Mouse (Mus musculus): Measurements from ENCODE around the gene Bloc1s5. TPM values are rescaled to one million over a fixed set of nuclear protein-coding genes. Genes with fewer than 3 reads are reported as not detected.

The Bloc1s5 gene
- polyA plus RNA-seq, 1 experiment from 2014 or later = 24.1 TPM

DNA sequence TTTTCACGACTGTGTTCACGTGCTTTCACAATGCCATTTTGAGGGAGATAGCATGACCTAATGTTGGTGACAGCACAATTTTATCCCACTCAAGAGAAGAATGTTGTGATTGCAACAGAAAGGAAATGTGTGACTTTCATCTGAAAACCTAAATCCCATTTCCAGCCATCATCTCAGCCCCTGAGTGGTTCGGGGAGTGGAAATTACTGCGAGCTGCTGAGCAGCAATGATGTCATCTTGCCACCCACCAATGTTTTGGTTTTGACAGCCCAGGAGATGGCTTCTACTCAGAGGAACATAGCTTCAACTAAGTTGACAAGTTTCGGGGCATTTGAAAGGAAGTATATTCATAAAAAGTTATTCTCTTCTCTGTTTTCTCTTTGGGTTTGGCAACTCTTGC is 87.2 kb downstream of the Bloc1s5 start:
- H3K27me3 ChIP-seq (replicated peaks) = no peaks in the 10 kb centered on the region
- no peaks in the 10 kb centered on the region for H3K36me3 ChIP-seq
- H3K4me2 ChIP-seq (replicated peaks) = no peak overlapping the region
- WGBS = 92% methylated on average over 5 of the region's 5 CpGs
- H3K4me3 ChIP-seq = no peak overlapping the region
- H3K4me1 ChIP-seq = no peaks in the 10 kb centered on the region
- H3K9ac ChIP-seq = no peak overlapping the region
- ATAC-seq (ENCODE audit: low FRiP score, low read depth) = no peak
- H3K9me3 ChIP-seq = no peaks in the 10 kb centered on the region
- no peak overlapping the region for H3K27ac ChIP-seq

DNA sequence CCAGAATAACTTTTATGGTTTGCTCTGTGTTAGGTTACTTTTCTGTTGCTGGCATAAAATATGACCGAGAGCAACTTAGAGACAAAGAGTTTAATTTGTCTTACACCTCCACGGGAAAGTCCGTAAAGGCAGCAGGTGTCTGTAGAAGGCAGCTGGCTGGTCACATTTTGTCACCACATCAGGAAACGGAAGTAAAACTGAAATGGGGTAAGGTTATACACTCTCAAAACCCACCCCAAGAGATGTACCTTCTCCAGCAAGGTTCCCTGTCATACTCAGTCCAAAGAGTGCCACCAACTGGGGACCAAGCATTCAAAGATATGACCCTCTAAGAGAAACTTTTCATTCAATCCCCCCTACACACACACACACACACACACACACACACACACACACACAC is 88.2 kb downstream of the Bloc1s5 start:
- no peak overlapping the region for H3K9ac ChIP-seq

DNA sequence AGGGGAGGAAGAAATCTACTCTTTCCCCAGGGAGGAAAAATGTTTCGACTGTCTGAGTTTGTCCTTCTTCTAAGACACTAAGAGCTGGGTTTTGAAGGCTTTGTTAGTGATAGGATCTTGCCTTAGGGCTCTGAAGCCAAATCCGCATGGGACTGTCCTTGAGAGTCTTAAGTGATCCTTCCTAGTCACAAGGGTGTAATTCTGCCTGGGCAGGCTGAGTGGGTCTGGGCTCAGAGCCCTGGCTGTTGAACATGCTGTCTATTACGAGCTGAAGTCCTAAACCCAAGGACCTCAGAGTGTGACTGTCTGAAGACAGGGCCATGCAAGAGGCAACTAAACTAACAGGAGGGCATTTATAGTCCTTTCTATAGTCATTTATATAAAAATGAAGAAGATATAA is 89.4 kb downstream of the Bloc1s5 start:
- no peaks in the 10 kb centered on the region for H3K9me3 ChIP-seq
- H3K27ac ChIP-seq = no peak overlapping the region
- H3K36me3 ChIP-seq = no peaks in the 10 kb centered on the region
- H3K4me1 ChIP-seq = no peaks in the 10 kb centered on the region
- no peak overlapping the region for H3K4me2 ChIP-seq (replicated peaks)
- no peaks in the 10 kb centered on the region for H3K27me3 ChIP-seq (replicated peaks)
- WGBS = 78% methylated on average over 3 of the region's 3 CpGs
- no peak for ATAC-seq (ENCODE audit: low FRiP score, low read depth)
- H3K4me3 ChIP-seq = no peak overlapping the region
- H3K9ac ChIP-seq = no peak overlapping the region

More for the DNA sequence above, 88.2 kb downstream of the Bloc1s5 start:
- H3K9me3 ChIP-seq = no peaks in the 10 kb centered on the region
- WGBS = 79% methylated on average over 4 of the region's 4 CpGs
- H3K27me3 ChIP-seq (replicated peaks) = no peaks in the 10 kb centered on the region
- no peaks in the 10 kb centered on the region for H3K4me1 ChIP-seq
- no peak for ATAC-seq (ENCODE audit: low FRiP score, low read depth)
- no peak overlapping the region for H3K4me3 ChIP-seq
- no peaks in the 10 kb centered on the region for H3K36me3 ChIP-seq
- no peak overlapping the region for H3K4me2 ChIP-seq (replicated peaks)
- no peak overlapping the region for H3K27ac ChIP-seq

DNA sequence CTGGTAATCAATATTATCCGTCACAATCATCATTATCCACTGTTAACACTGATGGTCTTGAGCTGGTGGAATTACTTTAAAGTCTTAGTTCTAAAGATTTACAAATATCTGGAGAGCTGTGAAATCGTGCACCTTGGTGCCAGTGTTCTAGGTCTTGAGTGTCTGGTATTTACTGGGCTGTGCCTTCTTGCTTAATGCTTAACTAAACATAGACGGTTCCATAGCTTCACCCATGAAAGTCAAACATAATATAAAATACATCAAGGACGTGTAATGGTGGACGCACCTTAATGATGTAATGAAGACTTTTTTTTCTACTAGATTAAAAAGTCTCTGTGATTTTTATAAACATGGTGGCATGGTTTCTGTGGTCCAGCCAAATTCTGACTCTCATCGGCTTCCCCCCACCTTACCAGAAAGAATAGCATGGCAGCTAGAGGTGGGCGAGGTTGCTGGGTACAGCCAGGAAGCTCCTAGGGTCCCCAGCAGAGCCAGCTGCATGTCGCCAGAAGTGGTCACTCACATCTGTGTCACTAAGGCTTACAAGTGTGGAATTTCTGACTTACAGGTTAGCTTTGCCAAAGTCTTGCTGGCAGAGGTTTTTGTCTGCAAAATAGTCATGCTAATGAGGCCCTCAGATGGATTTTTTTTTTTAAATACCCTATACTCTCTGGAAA is 90.0 kb downstream of the Bloc1s5 start:
- no peaks in the 10 kb centered on the region for H3K9me3 ChIP-seq
- no peak overlapping the region for H3K9ac ChIP-seq
- no peak overlapping the region for H3K27ac ChIP-seq
- ATAC-seq (ENCODE audit: low FRiP score, low read depth) = no peak
- H3K27me3 ChIP-seq (replicated peaks) = no peaks in the 10 kb centered on the region
- 88% methylated on average over 8 of the region's 8 CpGs for WGBS
- H3K4me1 ChIP-seq = no peaks in the 10 kb centered on the region
- no peaks in the 10 kb centered on the region for H3K36me3 ChIP-seq
- no peak overlapping the region for H3K4me3 ChIP-seq
- H3K4me2 ChIP-seq (replicated peaks) = no peak overlapping the region

DNA sequence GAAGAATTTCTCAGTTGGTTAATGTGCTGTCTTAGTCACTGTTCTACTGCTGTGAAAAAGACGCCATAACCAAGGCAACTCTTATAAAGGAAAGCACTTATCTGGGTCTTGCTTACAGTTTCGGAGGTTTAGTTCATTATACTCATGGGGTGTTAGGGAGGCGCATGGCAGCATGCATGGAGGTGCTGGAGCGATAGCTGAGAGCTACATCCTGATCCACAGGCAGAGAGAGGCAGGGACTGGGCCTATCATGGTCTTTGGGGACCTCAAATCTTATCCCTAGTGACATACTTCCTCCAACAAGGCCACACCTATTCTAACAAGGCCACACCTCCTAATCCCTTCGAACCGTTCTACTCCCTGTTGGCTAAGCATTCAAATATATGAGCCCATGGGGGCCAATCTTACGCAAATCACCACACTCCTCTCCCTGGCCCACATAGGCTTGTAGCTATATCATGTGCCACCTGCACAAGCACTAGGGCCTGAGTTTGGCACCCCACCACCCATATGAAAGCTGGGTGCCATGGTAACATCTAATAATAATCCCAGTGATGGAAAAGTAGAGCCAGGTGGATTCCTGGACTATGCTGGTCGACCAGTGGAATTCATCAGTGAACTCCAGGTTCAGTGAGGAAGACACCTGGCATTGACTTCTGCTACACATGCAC is 91.3 kb downstream of the Bloc1s5 start:
- no peak overlapping the region for H3K4me2 ChIP-seq (replicated peaks)
- H3K27ac ChIP-seq = no peak overlapping the region
- no peaks in the 10 kb centered on the region for H3K27me3 ChIP-seq (replicated peaks)
- no peaks in the 10 kb centered on the region for H3K9me3 ChIP-seq
- WGBS = 70% methylated on average over 8 of the region's 8 CpGs
- H3K4me1 ChIP-seq = no peaks in the 10 kb centered on the region
- no peaks in the 10 kb centered on the region for H3K36me3 ChIP-seq
- no peak overlapping the region for H3K4me3 ChIP-seq
- no peak overlapping the region for H3K9ac ChIP-seq
- ATAC-seq (ENCODE audit: low FRiP score, low read depth) = no peak

Other genes with a start within 250 kb of the Bloc1s5 start
- gene Txndc5, start 106.3 kb downstream of the Bloc1s5 start, polyA plus RNA-seq (2016; fragmentation: Nextera tagmentation; extraction: Ambion mirVana) = 112 and 121 TPM in 2 replicates
- gene Eef1e1, start 23.9 kb upstream of the Bloc1s5 start, polyA plus RNA-seq (2016; fragmentation: Nextera tagmentation; extraction: Ambion mirVana) = 65.2 and 68.9 TPM in 2 replicates

Measured in neural tube, embryonic 12.5 days (tissue).